8 mouse cellular contexts compared by ENCODE assay signal in genomic region chr6:125603678-125604462, GRCm38 (mm10). TPM values are rescaled to one million over a fixed set of nuclear protein-coding genes. Genes with fewer than 3 reads are reported as not detected.
A peak's percentile ranks its signal among the peaks of the same experiment; 100 is the strongest.
DNase-seq lines count a peak whose midpoint lies in the region; ATAC-seq and TF ChIP-seq lines count a peak whose summit lies in the region.

No protein-coding gene starts in this region.

- H3K4me1 ChIP-seq in embryonic facial prominence, embryonic 12.5 days = peaks cover 30% of the 10 kb centered on the region; the same call in 1 of the 2 replicates
- peaks cover 26% of the 10 kb centered on the region for H3K4me1 ChIP-seq in embryonic facial prominence, embryonic 10.5 days
- no peaks in the 10 kb centered on the region for H3K4me1 ChIP-seq in kidney, adult 2 months (ENCODE audit: control insufficient read depth, insufficient read depth, low read length)
- no peaks in the 10 kb centered on the region; the same call in 1 of the 2 replicates for H3K4me1 ChIP-seq in intestine, embryonic 14.5 days (replicated peaks; ENCODE audit: control insufficient read depth, insufficient read depth, low read length)
- peaks cover 97% of the 10 kb centered on the region for H3K4me1 ChIP-seq in megakaryocyte, embryonic 14.5 days

- no peak for TF ChIP-seq POLR2A in kidney, adult 2 months (IDR thresholded peaks at IDR 0.05; ENCODE audit: low read depth, low read length)

- no peak for ATAC-seq in embryonic facial prominence, embryonic 12.5 days (ENCODE audit: insufficient number of reproducible peaks, insufficient read depth, low FRiP score, low TSS enrichment)
- no peak for ATAC-seq in intestine, embryonic 14.5 days (replicated peaks; ENCODE audit: low FRiP score, low TSS enrichment, low read depth)

- H3K9me3 ChIP-seq in embryonic facial prominence, embryonic 12.5 days = no peaks in the 10 kb centered on the region
- H3K9me3 ChIP-seq in embryonic facial prominence, embryonic 10.5 days = no peaks in the 10 kb centered on the region
- H3K9me3 ChIP-seq in intestine, embryonic 14.5 days (ENCODE audit: control insufficient read depth, low read length) = no peaks in the 10 kb centered on the region
- no peaks in the 10 kb centered on the region for H3K9me3 ChIP-seq in megakaryocyte, embryonic 14.5 days

- H3K9ac ChIP-seq in embryonic facial prominence, embryonic 12.5 days = no peak overlapping the region
- H3K9ac ChIP-seq in intestine, embryonic 14.5 days (ENCODE audit: low read length) = no peak overlapping the region

- WGBS in embryonic facial prominence, embryonic 12.5 days = 81% methylated on average over 26 of the region's 26 CpGs
- WGBS in embryonic facial prominence, embryonic 10.5 days = 83% methylated on average over 26 of the region's 26 CpGs
- 72% methylated on average over 26 of the region's 26 CpGs for WGBS in kidney, adult 2 months
- WGBS in intestine, embryonic 14.5 days = 79% methylated on average over 26 of the region's 26 CpGs

- no peak overlapping the region for H3K4me3 ChIP-seq in embryonic facial prominence, embryonic 12.5 days
- H3K4me3 ChIP-seq in embryonic facial prominence, embryonic 10.5 days = no peak overlapping the region
- H3K4me3 ChIP-seq in kidney, adult 2 months (ENCODE audit: insufficient read depth, low read depth, low read length) = no peak overlapping the region
- no peak overlapping the region for H3K4me3 ChIP-seq in intestine, embryonic 14.5 days (ENCODE audit: low read depth, low read length)
- H3K4me3 ChIP-seq in megakaryocyte, embryonic 14.5 days (replicated peaks) = peak overlapping the region; percentile 71

- no peaks in the 10 kb centered on the region for H3K27me3 ChIP-seq in embryonic facial prominence, embryonic 12.5 days
- peaks cover 36% of the 10 kb centered on the region; the same call in 1 of the 2 replicates for H3K27me3 ChIP-seq in embryonic facial prominence, embryonic 10.5 days (replicated peaks; ENCODE audit: low read depth, poor library complexity, severe bottlenecking)
- H3K27me3 ChIP-seq in kidney, adult 2 months (replicated peaks; ENCODE audit: control insufficient read depth, insufficient read depth, low read length) = no peaks in the 10 kb centered on the region
- H3K27me3 ChIP-seq in intestine, embryonic 14.5 days (replicated peaks; ENCODE audit: control insufficient read depth, insufficient read depth, low read length) = no peaks in the 10 kb centered on the region
- no peaks in the 10 kb centered on the region for H3K27me3 ChIP-seq in megakaryocyte, embryonic 14.5 days (replicated peaks)

- H3K27ac ChIP-seq in embryonic facial prominence, embryonic 12.5 days = no peak overlapping the region
- no peak overlapping the region for H3K27ac ChIP-seq in embryonic facial prominence, embryonic 10.5 days (replicated peaks)
- no peak overlapping the region for H3K27ac ChIP-seq in kidney, adult 2 months (ENCODE audit: insufficient read depth, low read depth, low read length)
- H3K27ac ChIP-seq in intestine, embryonic 14.5 days (ENCODE audit: low read depth) = no peak overlapping the region

- no peak for TF ChIP-seq CTCF in kidney, adult 2 months (conservative IDR thresholded peaks at IDR 0.05; ENCODE audit: insufficient read depth, insufficient read length, low read depth, low read length)

- no peak for DNase-seq in embryonic facial prominence, embryonic 10.5 days (ENCODE audit: low spot score)
- DNase-seq in kidney, postnatal 4 days = peak; percentile 17 to 18
- no peak for DNase-seq in kidney, adult 2 months
- DNase-seq in intestine, embryonic 14.5 days (ENCODE audit: low spot score) = no peak
- DNase-seq in spleen, postnatal 14 days (ENCODE audit: low spot score in 2 of 2) = no peak
- no peak for DNase-seq in urinary bladder, adult 18-20 months (ENCODE audit: low spot score in 2 of 2)

- peak overlapping the region; percentile 21 for H3K4me2 ChIP-seq in embryonic facial prominence, embryonic 12.5 days (replicated peaks)
- peak overlapping the region; percentile 31; the same call in 1 of the 2 replicates for H3K4me2 ChIP-seq in intestine, embryonic 14.5 days (ENCODE audit: low read length)

- H3K36me3 ChIP-seq in embryonic facial prominence, embryonic 12.5 days = no peaks in the 10 kb centered on the region
- H3K36me3 ChIP-seq in embryonic facial prominence, embryonic 10.5 days (replicated peaks) = no peaks in the 10 kb centered on the region
- no peaks in the 10 kb centered on the region for H3K36me3 ChIP-seq in kidney, adult 2 months (ENCODE audit: control insufficient read depth, insufficient read depth, low read length)
- H3K36me3 ChIP-seq in intestine, embryonic 14.5 days (ENCODE audit: control insufficient read depth, insufficient read depth, low read length) = no peaks in the 10 kb centered on the region
- H3K36me3 ChIP-seq in megakaryocyte, embryonic 14.5 days (replicated peaks; ENCODE audit: low read length) = peaks cover 99% of the 10 kb centered on the region

RNA-seq across cellular contexts. Expression of gene Vwf, which starts 57.3 kb away (rescaled TPM):
- polyA plus RNA-seq in embryonic facial prominence, embryonic 12.5 days (2016; fragmentation: Nextera tagmentation; extraction: Ambion mirVana) = 7.4 and 7.5 TPM in 2 replicates
- 5.5 and 8.6 TPM in 2 replicates for polyA plus RNA-seq in embryonic facial prominence, embryonic 10.5 days (2016; fragmentation: Nextera tagmentation; extraction: Ambion mirVana)
- polyA plus RNA-seq in kidney, adult 2 months (2012; rRNA removed) = 14.6 and 16.8 TPM in 2 replicates
- polyA plus RNA-seq in intestine, embryonic 14.5 days (2014; fragmentation: Nextera tagmentation; extraction: Ambion mirVana) = 10.3 and 14.1 TPM in 2 replicates
- polyA plus RNA-seq in megakaryocyte, embryonic 14.5 days (2012; ENCODE audit: insufficient read depth, low replicate concordance) = 331 and 373 TPM in 2 replicates

Comparison
In these comparisons a context has a peak if more than half of its experiments do, and no peak if none do; other contexts are left out.
1. DNase-seq: peak in kidney, postnatal 4 days (2 of 2); none in embryonic facial prominence, embryonic 10.5 days (single experiment), kidney, adult 2 months (single experiment), intestine, embryonic 14.5 days (single experiment), spleen, postnatal 14 days (0 of 2) and urinary bladder, adult 18-20 months (0 of 2).
2. RNA of gene Vwf, which starts 57.3 kb away (polyA plus RNA-seq): 331 to 373 TPM in megakaryocyte, embryonic 14.5 days; 14.6 to 16.8 TPM in kidney, adult 2 months, 10.3 to 14.1 TPM in intestine, embryonic 14.5 days, 5.5 to 8.6 TPM in embryonic facial prominence, embryonic 10.5 days and 7.4 to 7.5 TPM in embryonic facial prominence, embryonic 12.5 days; every median in the first group is over 10 times any median in the second.